Mouse (Mus musculus) liver, adult 2 months (tissue): ENCODE measurements around the gene Rab5if.

Experiments
- CTCF ChIP-seq: fragments of 200-500 bp; IDR thresholded peaks from 2 replicates; pipeline ENCODE4 v1.5.1; 2011; ENCODE audit warnings: low read depth, low read length, control low read depth
- POLR2A ChIP-seq: fragments of 200-500 bp; IDR thresholded peaks from 2 replicates; pipeline ENCODE4 v1.6.1; 2011; ENCODE audit warnings: low read length, control low read depth; ENCODE audit not compliant: insufficient read depth; ENCODE audit errors: extremely low read depth

DNA sequence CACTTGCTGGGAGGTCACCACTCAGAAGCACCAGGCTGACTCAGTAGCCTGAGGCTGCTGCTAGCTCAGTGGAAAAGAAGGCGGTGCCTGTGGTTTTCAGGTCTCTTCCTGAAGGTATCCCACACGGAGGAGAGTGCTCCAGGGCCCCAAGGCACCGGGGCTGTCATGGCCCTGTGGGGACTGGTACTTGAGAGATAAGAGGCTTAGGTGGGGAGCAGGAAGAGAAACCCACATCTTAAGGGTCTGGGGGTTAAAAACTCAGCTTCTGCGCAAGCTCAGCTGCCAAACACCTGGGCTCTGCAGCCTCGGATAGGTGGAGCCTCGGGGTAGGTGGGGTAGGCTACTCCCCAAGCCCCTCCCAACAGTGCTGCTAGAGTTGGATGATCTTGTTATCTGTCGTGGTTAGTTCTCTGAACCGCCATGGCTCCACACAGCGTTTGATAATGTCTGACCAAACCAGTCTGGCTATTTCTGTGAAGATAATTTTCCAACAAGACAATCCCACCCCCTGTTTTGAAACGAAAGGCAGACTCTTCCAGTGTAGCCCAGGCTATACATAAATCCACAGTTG lies 19.6 kb downstream of the Rab5if start:
- TF ChIP-seq POLR2A (no peak), CTCF (no peak)
